Mouse (Mus musculus) megakaryocyte, adult 5-6 weeks (primary cell): Measurements from ENCODE around the gene Defb43. TPM values are rescaled to one million over a fixed set of nuclear protein-coding genes. Genes with fewer than 3 reads are reported as not detected.
A peak's percentile ranks its signal among the peaks of the same experiment; 100 is the strongest.

Source experiments
- ATAC-seq: 2 replicates; pipeline ENCODE4 v1.8.0; 2016; ENCODE audit warnings: mild to moderate bottlenecking, inconsistent platforms; ENCODE audit not compliant: poor library complexity, severe bottlenecking
- total RNA-seq, 2 experiments: library from RNA; stranded (forward) in 1 of 2; stranded (reverse) in 1 of 2; fragments of 153-499, 151-499 nt in 1 of 2; fragments of 221-1000, 200-1000 nt in 1 of 2; gene quantifications; 2 replicates each; pipeline versions ENCODE4 v1.2.3 to v1.2.4; 2015 to 2017

The Defb43 gene
- total RNA-seq (2015) (not detected in 2 replicates), total RNA-seq (2017) (not detected in 2 replicates)

DNA sequence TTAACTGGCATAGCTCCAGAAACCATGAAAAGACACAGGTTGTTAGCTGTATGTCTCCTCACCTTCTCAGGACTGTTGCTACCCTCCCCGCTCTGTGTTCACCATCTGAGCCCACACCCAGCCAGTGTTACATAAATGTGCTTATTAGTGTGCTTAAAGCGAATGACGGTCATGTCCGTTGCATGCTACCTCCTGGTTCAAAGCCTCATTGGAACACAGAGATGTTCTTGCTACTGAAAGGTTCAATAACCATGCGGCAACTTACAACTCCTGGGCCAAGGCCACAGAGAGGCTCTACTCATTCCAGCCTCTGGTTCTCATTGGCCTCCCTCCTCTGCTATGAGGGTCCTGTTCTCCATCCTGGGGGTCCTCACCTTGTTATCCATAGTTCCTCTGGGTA, at the start of gene Defb43:
Defb43 (plus strand) TSS at position 301 of the 400 bp plus-strand sequence.
- no peak for ATAC-seq

GRCm38 (mm10) chr14:62963632-62964031, 47.9 kb upstream of the Defb43 start:
- ATAC-seq = peak; percentile 64

DNA sequence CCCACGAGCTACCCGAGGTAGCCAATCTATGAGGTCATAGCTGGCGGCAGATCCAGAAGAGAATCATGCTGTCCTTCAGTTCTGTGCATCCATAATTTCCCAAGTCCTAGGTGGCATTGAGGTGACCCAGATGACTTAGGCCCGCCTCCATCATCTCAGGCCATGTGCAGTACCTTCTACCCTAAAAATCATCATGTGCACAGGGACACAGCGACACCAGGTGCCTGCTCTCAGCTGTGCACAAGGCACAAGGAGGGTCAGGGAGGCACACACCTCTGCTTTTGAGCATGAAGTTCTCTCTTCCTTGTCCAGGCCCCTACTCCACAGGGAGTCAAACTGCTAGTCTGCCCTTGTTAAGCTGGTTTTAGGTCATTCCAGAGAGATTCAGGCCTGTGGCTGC, 46.2 kb upstream of the Defb43 start:
- 0 out of 2 replicates have a peak, but pooled peaks have one; percentile 12 for ATAC-seq

- ATAC-seq = no peak
These were observed 45.6 kb upstream of the Defb43 start for GRCm38 (mm10) chr14:62965811-62966520.

GRCm38 (mm10) chr14:62975046-62975445, 36.5 kb upstream of the Defb43 start:
- ATAC-seq = peak; percentile 52; the same call in 1 of the 2 replicates

DNA sequence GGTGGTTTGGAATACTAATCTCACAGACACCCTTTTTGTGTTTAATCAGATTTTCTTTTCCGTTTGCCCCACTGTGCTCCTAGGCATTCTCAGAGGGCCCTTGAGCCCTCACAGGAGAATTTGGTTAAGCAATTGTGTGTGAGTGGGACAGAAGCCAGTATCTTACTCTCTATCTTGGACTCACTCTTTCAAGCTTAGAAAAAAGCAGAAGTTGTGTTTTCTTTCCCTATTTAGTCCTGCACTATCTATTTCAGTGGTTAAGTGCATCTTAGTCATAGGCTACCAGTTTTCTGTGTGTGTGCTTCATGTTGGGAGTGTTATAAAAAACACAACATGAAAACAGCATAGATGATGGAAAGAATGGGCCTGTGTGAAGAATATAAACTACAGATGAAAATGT, 31.8 kb upstream of the Defb43 start:
- peak; percentile 57 for ATAC-seq

GRCm38 (mm10) chr14:62984410-62984809, 27.2 kb upstream of the Defb43 start, which contains the start of gene Defb48:
TSS of gene Defb48 (minus strand) at chr14:62984510.
- no peak for ATAC-seq

DNA sequence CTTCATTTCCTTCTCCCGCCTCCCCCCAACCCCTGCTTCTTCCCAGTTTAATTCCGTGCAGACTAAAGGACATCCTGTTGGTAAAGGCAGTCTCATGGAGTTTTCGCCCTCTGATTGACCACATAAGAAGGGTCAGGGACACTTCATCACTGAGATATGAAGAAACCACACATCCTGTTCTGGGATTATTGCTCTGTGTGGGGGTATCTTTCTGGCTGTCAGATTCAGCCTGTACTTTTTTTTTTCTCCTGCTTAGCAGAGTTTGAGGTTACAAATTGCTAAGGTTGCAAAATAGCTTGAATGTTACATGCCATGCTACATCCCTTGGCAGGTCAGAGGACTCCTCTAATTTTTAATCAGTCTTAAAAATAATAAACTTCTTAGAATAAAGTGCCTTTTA, 20.3 kb upstream of the Defb43 start:
- no peak for ATAC-seq

DNA sequence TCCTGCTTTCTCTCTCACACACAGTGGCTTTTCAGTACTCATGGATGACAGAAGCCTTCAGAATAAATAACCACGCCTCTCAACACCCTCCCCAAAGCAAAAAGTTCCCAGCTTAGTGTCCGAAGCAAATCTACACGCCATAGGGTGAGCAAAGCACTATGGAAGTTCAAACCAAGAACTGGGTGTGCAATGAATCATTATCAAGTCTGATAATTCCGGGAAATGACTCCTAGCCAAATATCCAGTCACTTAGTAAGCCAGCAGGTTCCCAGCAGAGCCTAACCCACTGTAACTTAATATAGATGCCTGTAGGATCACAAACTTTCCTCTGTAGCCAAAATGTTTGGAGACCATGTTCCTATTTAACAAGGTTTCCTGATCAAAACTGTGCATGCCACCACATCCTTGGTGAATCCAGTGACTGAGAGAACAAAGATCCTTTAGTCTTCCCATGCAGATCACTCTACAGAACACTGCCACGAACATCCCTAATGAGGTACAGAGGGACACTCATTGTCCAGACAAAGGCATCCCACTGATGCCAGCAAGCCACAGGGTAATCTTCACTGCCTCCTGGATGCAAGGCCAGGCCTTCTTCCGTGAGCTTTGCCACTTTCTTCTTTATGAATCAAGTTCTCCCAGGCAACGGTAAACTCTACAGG, 19.6 kb upstream of the Defb43 start:
- no peak for ATAC-seq

- no peak for ATAC-seq
These were observed 13.8 kb upstream of the Defb43 start, which contains the start of gene Defb47 for GRCm38 (mm10) chr14:62997777-62998176. TSS of gene Defb47 (plus strand) at chr14:62998077.

GRCm38 (mm10) chr14:62998977-62999376, 12.6 kb upstream of the Defb43 start:
- ATAC-seq = peak; percentile 27

- no peak for ATAC-seq
These were observed 9.0 kb upstream of the Defb43 start for GRCm38 (mm10) chr14:63002588-63002987.

DNA sequence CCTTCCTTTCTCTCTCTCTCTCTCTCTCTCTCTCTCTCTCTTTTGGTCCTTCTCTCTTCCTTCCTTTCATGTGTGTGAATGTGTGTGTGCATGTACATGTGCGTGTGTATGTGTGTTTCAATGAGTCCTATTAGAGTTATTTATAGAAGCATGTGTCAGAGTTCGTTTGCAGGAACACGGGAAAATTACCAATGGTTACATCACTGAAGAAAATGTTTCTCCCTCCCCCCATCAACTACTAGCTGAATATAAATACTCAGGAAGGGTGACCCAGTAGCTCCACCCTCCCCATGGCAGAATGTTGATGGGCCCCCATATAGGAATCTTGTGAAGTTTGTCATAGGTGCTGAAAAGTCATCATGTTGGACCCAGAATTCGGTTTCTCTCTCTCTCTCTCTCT, 1.5 kb downstream of the Defb43 start:
- no peak for ATAC-seq

- no peak for ATAC-seq
These were observed 3.1 kb downstream of the Defb43 start for GRCm38 (mm10) chr14:63014667-63015066.

GRCm38 (mm10) chr14:63020524-63021156, 9.1 kb downstream of the Defb43 start:
- ATAC-seq = no peak

DNA sequence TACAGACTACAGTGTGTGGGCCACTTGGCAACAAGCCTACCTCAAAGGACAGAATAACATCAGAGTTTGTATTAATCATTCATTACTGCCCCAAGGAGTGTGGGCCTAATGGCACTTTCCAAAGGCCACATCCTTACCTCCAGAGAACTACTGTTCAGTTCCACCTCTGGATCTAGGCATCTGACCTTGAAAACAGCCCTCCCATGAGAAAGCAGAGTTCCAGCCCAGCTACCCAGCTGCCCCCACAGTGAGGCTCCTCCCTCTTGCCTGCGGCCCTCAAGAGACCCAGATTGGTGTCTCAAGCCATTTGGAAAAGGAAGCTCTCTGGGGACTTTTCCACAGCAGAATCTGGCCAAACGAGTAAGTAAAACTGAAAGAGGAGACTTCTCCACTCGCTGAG, 35.1 kb downstream of the Defb43 start, which contains the start of gene Defb42:
Defb42 (plus strand) TSS at position 301 of the 400 bp plus-strand sequence.
- no peak for ATAC-seq

GRCm38 (mm10) chr14:63049910-63050370, 38.4 kb downstream of the Defb43 start, which contains the start of gene Defb30:
TSS of gene Defb30 (minus strand) at chr14:63049960.
- no peak for ATAC-seq

GRCm38 (mm10) chr14:63050769-63051168, 39.2 kb downstream of the Defb43 start:
- peak; percentile 66 for ATAC-seq

DNA sequence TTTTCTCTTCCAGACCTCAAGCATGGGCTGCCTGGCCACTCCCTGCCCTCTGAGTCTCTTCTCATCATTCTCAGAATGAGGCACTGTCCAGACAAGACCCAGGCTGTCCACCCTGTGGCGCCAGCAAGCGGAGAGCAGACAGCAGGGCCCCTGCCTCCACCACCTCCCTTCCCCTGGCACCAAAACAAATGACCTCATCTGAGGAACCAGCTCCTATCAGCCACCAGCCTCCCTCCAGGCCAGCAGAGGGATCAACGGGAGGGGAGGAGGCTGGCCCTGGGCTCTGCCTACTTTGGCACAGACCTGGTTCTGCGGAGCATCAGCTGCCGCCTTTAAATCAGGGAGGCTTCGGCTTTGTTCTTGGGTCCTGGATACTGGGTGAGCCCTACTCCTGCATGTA, 43.2 kb downstream of the Defb43 start:
- ATAC-seq = no peak

- ATAC-seq = no peak
These were observed 48.8 kb downstream of the Defb43 start for GRCm38 (mm10) chr14:63060361-63060760.

DNA sequence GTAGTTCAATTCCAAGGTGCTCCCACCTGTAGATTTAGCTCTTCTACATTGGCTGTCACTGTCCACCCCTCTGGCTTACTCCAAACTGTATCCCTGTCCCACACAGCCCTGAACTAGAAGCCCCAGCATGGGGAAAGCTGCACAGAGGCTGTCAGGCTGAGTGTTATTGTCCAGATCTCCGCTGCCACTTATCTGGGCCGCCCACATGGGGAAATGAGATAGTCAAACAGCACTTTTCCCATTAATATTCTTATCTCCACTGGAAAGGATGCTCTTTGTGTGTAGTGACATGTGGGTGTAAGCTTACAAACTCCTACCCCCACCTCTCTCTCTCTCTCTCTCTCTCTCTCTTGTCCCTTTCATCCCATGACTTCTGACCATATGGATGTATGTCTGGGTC, 50.6 kb downstream of the Defb43 start:
- ATAC-seq = no peak
